Mouse (Mus musculus) MEL (cell line): ENCODE data around the gene 1700018B08Rik. TPM values are rescaled to one million over a fixed set of nuclear protein-coding genes. Genes with fewer than 3 reads are reported as not detected.

Experiments used
- DNase-seq: peaks from one replicate; pipeline ENCODE4 v3.0.0; 2011; ENCODE audit warnings: low read depth, low spot score
- H3K27ac ChIP-seq: 2 replicates; pipeline ENCODE4 v1.5.1; 2012; ENCODE audit warnings: low read depth, mild to moderate bottlenecking, control low read depth, low read length, moderate library complexity; ENCODE audit not compliant: control insufficient read depth
- H3K27me3 ChIP-seq, 2 experiments: fragments of 150-350 bp in 1 of 2; sonication (generic) in 1 of 2; 2 replicates each; pipeline ENCODE4 v1.6.1; 2012; ENCODE audit warnings: low read length in 2 of 2, mild to moderate bottlenecking in 2 of 2, improper control_type of control experiment in 1 of 2, moderate library complexity in 1 of 2; ENCODE audit not compliant: insufficient read depth in 2 of 2, control insufficient read depth in 1 of 2
- H3K36me3 ChIP-seq, 2 experiments: 2 replicates each; pipeline ENCODE4 v1.6.1; 2012 to 2014; ENCODE audit warnings: low read length in 2 of 2, improper control_type of control experiment in 1 of 2, inconsistent platforms in 1 of 2, mild to moderate bottlenecking in 1 of 2; ENCODE audit not compliant: insufficient read depth in 2 of 2, control insufficient read depth in 1 of 2
- H3K4me1 ChIP-seq, 2 experiments: fragments of 150-350 bp in 1 of 2; sonication (generic) in 1 of 2; 2 replicates each; pipeline ENCODE4 v1.6.1; 2012; ENCODE audit warnings: low read length in 2 of 2, improper control_type of control experiment in 1 of 2, mild to moderate bottlenecking in 1 of 2; ENCODE audit not compliant: insufficient read depth in 2 of 2, control insufficient read depth in 1 of 2
- H3K4me3 ChIP-seq, 2 experiments: fragments of 150-350 bp in 1 of 2; sonication (generic) in 1 of 2; 2 replicates each; pipeline ENCODE4 v1.5.1; 2012; ENCODE audit warnings: low read depth in 2 of 2, low read length in 2 of 2, mild to moderate bottlenecking in 2 of 2, moderate library complexity in 2 of 2, control low read depth in 1 of 2, improper control_type of control experiment in 1 of 2; ENCODE audit not compliant: control insufficient read depth in 1 of 2, insufficient read depth in 1 of 2
- H3K79me2 ChIP-seq: 2 replicates; pipeline ENCODE4 v1.6.1; 2012; ENCODE audit warnings: mild to moderate bottlenecking, low read length, moderate library complexity; ENCODE audit not compliant: control insufficient read depth, poor library complexity, insufficient read depth
- H3K9ac ChIP-seq: 2 replicates; pipeline ENCODE4 v1.6.1; 2012; ENCODE audit warnings: low read depth, mild to moderate bottlenecking, control low read depth, low read length, moderate library complexity; ENCODE audit not compliant: control insufficient read depth, poor library complexity, severe bottlenecking
- H3K9me3 ChIP-seq: fragments of 150-350 bp; sonication (generic); replicated peaks from 2 replicates; pipeline ENCODE4 v1.6.1; 2012; ENCODE audit warnings: mild to moderate bottlenecking, low read length, improper control_type of control experiment, moderate library complexity; ENCODE audit not compliant: insufficient read depth
- BHLHE40 ChIP-seq: IDR thresholded peaks from 2 replicates; pipeline ENCODE4 v1.6.1; 2012; ENCODE audit warnings: low read depth, mild to moderate bottlenecking, inconsistent platforms, low read length, improper control_type of control experiment, borderline replicate concordance
- CHD1 ChIP-seq: IDR thresholded peaks from 2 replicates; pipeline ENCODE4 v1.6.1; 2012; ENCODE audit warnings: low read depth, mild to moderate bottlenecking, inconsistent platforms, low read length, improper control_type of control experiment
- CHD2 ChIP-seq: IDR thresholded peaks from 2 replicates; pipeline ENCODE4 v1.6.1; 2011; ENCODE audit warnings: low read length, improper control_type of control experiment
- CTCF ChIP-seq, 3 experiments: IDR thresholded peaks in 2 of 3; conservative IDR thresholded peaks in 1 of 3; 2 replicates each; pipeline ENCODE4 v1.5.1; 2011 to 2012; ENCODE audit warnings: low read length in 3 of 3, low read depth in 2 of 3, mild to moderate bottlenecking in 2 of 3, improper control_type of control experiment in 1 of 3, inconsistent platforms in 1 of 3, mixed read lengths in 1 of 3, moderate library complexity in 1 of 3; ENCODE audit not compliant: control insufficient read depth in 1 of 3, insufficient read depth in 1 of 3, poor library complexity in 1 of 3, severe bottlenecking in 1 of 3
- E2F4 ChIP-seq: IDR thresholded peaks from 2 replicates; pipeline ENCODE4 v1.6.1; 2011; ENCODE audit warnings: low read depth, low read length, improper control_type of control experiment, borderline replicate concordance
- ELF1 ChIP-seq: IDR thresholded peaks from 2 replicates; pipeline ENCODE4 v1.6.1; 2014; ENCODE audit warnings: low read depth, mild to moderate bottlenecking, inconsistent platforms, low read length, improper control_type of control experiment, moderate library complexity
- EP300 ChIP-seq, 2 experiments: IDR thresholded peaks; 2 replicates each; pipeline ENCODE4 v1.6.1; 2011; ENCODE audit warnings: improper control_type of control experiment in 2 of 2, low read length in 2 of 2, low read depth in 1 of 2, mild to moderate bottlenecking in 1 of 2
- ETS1 ChIP-seq: IDR thresholded peaks from 2 replicates; pipeline ENCODE4 v1.6.1; 2012; ENCODE audit warnings: low read depth, mild to moderate bottlenecking, inconsistent platforms, low read length, improper control_type of control experiment, moderate library complexity
- GABPA ChIP-seq: IDR thresholded peaks from 2 replicates; pipeline ENCODE4 v1.6.1; 2012; ENCODE audit warnings: low read depth, mild to moderate bottlenecking, inconsistent platforms, low read length, improper control_type of control experiment, moderate library complexity
- GATA1 ChIP-seq: IDR thresholded peaks from 2 replicates; pipeline ENCODE4 v1.6.1; 2011; ENCODE audit warnings: low read depth, low read length, improper control_type of control experiment
- HCFC1 ChIP-seq: IDR thresholded peaks from 2 replicates; pipeline ENCODE4 v1.6.1; 2012; ENCODE audit warnings: low read depth, mild to moderate bottlenecking, inconsistent platforms, low read length, improper control_type of control experiment, moderate library complexity
- JUND ChIP-seq: IDR thresholded peaks from 2 replicates; pipeline ENCODE4 v1.6.1; 2011; ENCODE audit warnings: low read depth, mild to moderate bottlenecking, improper control_type of control experiment, low read length
- KAT2A ChIP-seq: conservative IDR thresholded peaks from 2 replicates; pipeline ENCODE4 v1.6.1; 2012; ENCODE audit warnings: low read depth, low read length, improper control_type of control experiment, inconsistent platforms
- MAX ChIP-seq: IDR thresholded peaks from 2 replicates; pipeline ENCODE4 v1.6.1; 2011; ENCODE audit warnings: low read length, improper control_type of control experiment
- MAZ ChIP-seq: IDR thresholded peaks from 2 replicates; pipeline ENCODE4 v1.6.1; 2012; ENCODE audit warnings: low read depth, mild to moderate bottlenecking, inconsistent platforms, low read length, improper control_type of control experiment
- MEF2A ChIP-seq: IDR thresholded peaks from 2 replicates; pipeline ENCODE4 v1.6.1; 2014; ENCODE audit warnings: low read depth, mild to moderate bottlenecking, inconsistent platforms, low read length, improper control_type of control experiment; ENCODE audit not compliant: poor library complexity, insufficient replicate concordance, severe bottlenecking; ENCODE audit errors: extremely low read depth
- MXI1 ChIP-seq: IDR thresholded peaks from 2 replicates; pipeline ENCODE4 v1.6.1; 2011; ENCODE audit warnings: mild to moderate bottlenecking, low read depth, low read length, improper control_type of control experiment
- MYB ChIP-seq: IDR thresholded peaks from 2 replicates; pipeline ENCODE4 v1.6.1; 2011; ENCODE audit warnings: mild to moderate bottlenecking, low read depth, low read length, improper control_type of control experiment
- MYC ChIP-seq: IDR thresholded peaks from 2 replicates; pipeline ENCODE4 v1.6.1; 2011; ENCODE audit warnings: low read depth, mild to moderate bottlenecking, low read length, improper control_type of control experiment, moderate library complexity
- NELFE ChIP-seq: IDR thresholded peaks from 2 replicates; pipeline ENCODE4 v1.6.1; 2011; ENCODE audit warnings: low read depth, low read length, improper control_type of control experiment
- NRF1 ChIP-seq: IDR thresholded peaks from 2 replicates; pipeline ENCODE4 v1.6.1; 2014; ENCODE audit warnings: low read depth, mild to moderate bottlenecking, inconsistent platforms, low read length, improper control_type of control experiment, moderate library complexity; ENCODE audit not compliant: poor library complexity, insufficient read depth, severe bottlenecking
- POLR2A ChIP-seq, 2 experiments: IDR thresholded peaks; 2 replicates each; pipeline ENCODE4 v1.6.1; 2011 to 2012; ENCODE audit warnings: low read length in 2 of 2, mild to moderate bottlenecking in 2 of 2, control low read depth in 1 of 2, improper control_type of control experiment in 1 of 2, low read depth in 1 of 2, moderate library complexity in 1 of 2; ENCODE audit not compliant: control insufficient read depth in 1 of 2, insufficient read depth in 1 of 2, poor library complexity in 1 of 2
- POLR2AphosphoS2 ChIP-seq: IDR thresholded peaks from 2 replicates; pipeline ENCODE4 v1.6.1; 2011; ENCODE audit warnings: low read length, improper control_type of control experiment
- POLR2AphosphoS5 ChIP-seq: IDR thresholded peaks from 2 replicates; pipeline ENCODE4 v1.6.1; 2012; ENCODE audit warnings: low read depth, borderline replicate concordance, mild to moderate bottlenecking, inconsistent platforms, low read length, moderate library complexity, mixed read lengths
- RAD21 ChIP-seq: IDR thresholded peaks from 2 replicates; pipeline ENCODE4 v1.6.1; 2011; ENCODE audit warnings: mild to moderate bottlenecking, low read depth, low read length, improper control_type of control experiment
- RCOR1 ChIP-seq: IDR thresholded peaks from 2 replicates; pipeline ENCODE4 v1.6.1; 2012; ENCODE audit warnings: low read depth, mild to moderate bottlenecking, inconsistent platforms, low read length, improper control_type of control experiment
- SIN3A ChIP-seq: IDR thresholded peaks from 2 replicates; pipeline ENCODE4 v1.6.1; 2012; ENCODE audit warnings: low read length, improper control_type of control experiment, inconsistent platforms
- SMC3 ChIP-seq: IDR thresholded peaks from 2 replicates; pipeline ENCODE4 v1.6.1; 2011; ENCODE audit warnings: low read depth, low read length, improper control_type of control experiment
- TAL1 ChIP-seq: IDR thresholded peaks from 2 replicates; pipeline ENCODE4 v1.6.1; 2012; ENCODE audit warnings: mild to moderate bottlenecking, inconsistent platforms, low read length, moderate library complexity, mixed read lengths
- TBP ChIP-seq: IDR thresholded peaks from 2 replicates; pipeline ENCODE4 v1.8.0; 2011; ENCODE audit warnings: low read depth, low read length, improper control_type of control experiment
- TCF12 ChIP-seq: IDR thresholded peaks from 2 replicates; pipeline ENCODE4 v1.6.1; 2014; ENCODE audit warnings: low read depth, mild to moderate bottlenecking, inconsistent platforms, low read length, improper control_type of control experiment, moderate library complexity
- USF1 ChIP-seq: IDR thresholded peaks from 2 replicates; pipeline ENCODE4 v1.6.1; 2014; ENCODE audit warnings: low read depth, mild to moderate bottlenecking, inconsistent platforms, low read length, improper control_type of control experiment, moderate library complexity
- USF2 ChIP-seq, 2 experiments: IDR thresholded peaks; 2 replicates each; pipeline ENCODE4 v1.6.1; 2011 to 2012; ENCODE audit warnings: improper control_type of control experiment in 2 of 2, low read length in 2 of 2, borderline replicate concordance in 1 of 2, inconsistent platforms in 1 of 2, low read depth in 1 of 2, mild to moderate bottlenecking in 1 of 2; ENCODE audit not compliant: insufficient read depth in 1 of 2
- ZC3H11A ChIP-seq: IDR thresholded peaks from 2 replicates; pipeline ENCODE4 v1.6.1; 2012; ENCODE audit warnings: low read depth, mild to moderate bottlenecking, inconsistent platforms, low read length, improper control_type of control experiment
- ZKSCAN1 ChIP-seq: IDR thresholded peaks from 2 replicates; pipeline ENCODE4 v1.6.1; 2012; ENCODE audit warnings: low read depth, mild to moderate bottlenecking, inconsistent platforms, low read length, improper control_type of control experiment, moderate library complexity
- ZMIZ1 ChIP-seq: IDR thresholded peaks from 2 replicates; pipeline ENCODE4 v1.6.1; 2012; ENCODE audit warnings: low read depth, mild to moderate bottlenecking, inconsistent platforms, low read length, improper control_type of control experiment, moderate library complexity
- ZNF384 ChIP-seq: IDR thresholded peaks from 2 replicates; pipeline ENCODE4 v1.6.1; 2012; ENCODE audit warnings: low read depth, mild to moderate bottlenecking, inconsistent platforms, low read length, improper control_type of control experiment
- polyA plus RNA-seq, 2 experiments: library from polyadenylated mRNA; stranded (reverse) in 1 of 2; unstranded in 1 of 2; fragments of >175 nt in 1 of 2; fragments of >200 nt in 1 of 2; gene quantifications; 2 replicates each; pipeline versions ENCODE4 v1.2.1 to v1.2.4; 2012; ENCODE audit warnings: low replicate concordance in 2 of 2, low read depth in 1 of 2; ENCODE audit not compliant: insufficient read length in 2 of 2, insufficient read depth in 1 of 2, missing spikeins in 1 of 2
- total RNA-seq: library from RNA; depleted of rRNA; stranded (reverse); fragments of 300-350 nt; gene quantifications from 2 replicates; pipeline ENCODE4 v1.2.3, GENCODE M21; 2012

Gene 1700018B08Rik
- total and polyA plus RNA-seq, 3 experiments, result not detected

DNA sequence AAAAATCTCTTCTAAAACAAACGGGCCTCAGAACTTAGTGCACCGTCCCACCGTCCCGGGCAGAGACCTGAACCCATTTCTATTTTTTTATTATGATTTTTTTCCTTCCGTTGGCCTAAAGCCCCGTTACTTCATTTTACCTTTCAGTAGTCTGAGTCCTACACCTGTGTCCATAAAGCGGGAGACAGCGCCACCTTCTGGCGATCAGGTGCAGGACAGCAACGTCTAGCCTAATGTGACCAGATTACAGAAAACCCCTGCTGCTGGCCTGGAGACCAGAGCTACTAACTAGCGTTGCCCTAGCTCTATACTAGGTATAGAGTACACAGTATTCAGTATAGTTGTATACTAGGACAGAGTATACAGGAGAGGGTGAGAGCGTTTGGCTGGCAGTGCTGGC lies 30.7 kb downstream of the 1700018B08Rik start:
- peak; percentile 95 for TF ChIP-seq RAD21
- TF ChIP-seq TAL1, result no peak
- no peak for TF ChIP-seq TBP
- TF ChIP-seq CTCF (IDR thresholded peaks at IDR 0.05 in 2 of 3, conservative IDR thresholded peaks at IDR 0.05 in 1 of 3; ENCODE audit: control insufficient read depth in 1 of 3, insufficient read depth in 1 of 3, low read depth in 2 of 3, low read length in 3 of 3, poor library complexity in 1 of 3, severe bottlenecking in 1 of 3), result peak; percentile 88 to 96 (median 94)
- no peak for TF ChIP-seq ZMIZ1
- no peak for TF ChIP-seq ZNF384
- no peak for TF ChIP-seq POLR2A (IDR thresholded peaks at IDR 0.05; ENCODE audit: control insufficient read depth in 1 of 2, insufficient read depth in 1 of 2, low read depth in 1 of 2, low read length in 2 of 2, poor library complexity in 1 of 2)
- no peak for TF ChIP-seq MAX
- TF ChIP-seq ZC3H11A, result peak; percentile 88
- no peak for TF ChIP-seq CHD2
- no peak for TF ChIP-seq HCFC1
- no peak for TF ChIP-seq GATA1
- TF ChIP-seq KAT2A, result no peak
- no peak for TF ChIP-seq MYB
- TF ChIP-seq USF1, result no peak
- no peak for TF ChIP-seq EP300 (IDR thresholded peaks at IDR 0.05; ENCODE audit: low read depth in 1 of 2, low read length in 2 of 2)
- TF ChIP-seq ZKSCAN1, result no peak
- TF ChIP-seq TCF12, result no peak
- TF ChIP-seq CHD1, result no peak
- no peak for TF ChIP-seq SIN3A
- no peak for TF ChIP-seq POLR2AphosphoS2
- no peak for TF ChIP-seq ELF1
- TF ChIP-seq BHLHE40, result 0 out of 2 replicates have a peak, but pooled peaks have one; percentile 9
- TF ChIP-seq NELFE, result no peak
- no peak for TF ChIP-seq USF2 (IDR thresholded peaks at IDR 0.05; ENCODE audit: borderline replicate concordance in 1 of 2, insufficient read depth in 1 of 2, low read depth in 1 of 2, low read length in 2 of 2)
- TF ChIP-seq POLR2AphosphoS5, result no peak
- peak; percentile 97 for TF ChIP-seq SMC3
- no peak for TF ChIP-seq MEF2A
- TF ChIP-seq GABPA, result no peak
- TF ChIP-seq MYC, result no peak
- no peak for TF ChIP-seq NRF1
- no peak for TF ChIP-seq ETS1
- TF ChIP-seq RCOR1, result no peak
- no peak for TF ChIP-seq JUND
- TF ChIP-seq MAZ, result no peak; the same call in 1 of the 2 replicates
- no peak for TF ChIP-seq MXI1
- TF ChIP-seq E2F4, result no peak
- TF ChIP-seq, all 39 proteins: peak for 5
- Histone ChIP-seq H3K9me3 (no peaks in the 10 kb centered on the region), H3K27me3 (no peaks in the 10 kb centered on the region)

More for the DNA sequence above, 30.7 kb downstream of the 1700018B08Rik start:
- H3K36me3 ChIP-seq, result no peaks in the 10 kb centered on the region
- H3K4me1 ChIP-seq, result no peaks in the 10 kb centered on the region
- H3K27ac ChIP-seq, result no peak overlapping the region
- H3K4me3 ChIP-seq, result no peak overlapping the region
- DNase-seq, result peak; percentile 72
- H3K79me2 ChIP-seq, result no peaks in the 10 kb centered on the region
- H3K9ac ChIP-seq, result no peak overlapping the region
